Mouse (Mus musculus): ENCODE measurements around the gene Rcor2.

- TF ChIP-seq POLR2A (IDR thresholded peaks at IDR 0.05; ENCODE audit: borderline replicate concordance, control insufficient read depth, low read depth, low read length) (no peak), CTCF (IDR thresholded peaks at IDR 0.05; ENCODE audit: control insufficient read depth, insufficient read depth, low read length) (no peak)
Observed at GRCm38 (mm10) chr19:7321391-7321790, 54.3 kb downstream of the Rcor2 start.

Measured in bone marrow, adult 2 months (tissue).